Mouse (Mus musculus): ENCODE measurements around the gene Atxn1.

Atxn1 gene

DNA sequence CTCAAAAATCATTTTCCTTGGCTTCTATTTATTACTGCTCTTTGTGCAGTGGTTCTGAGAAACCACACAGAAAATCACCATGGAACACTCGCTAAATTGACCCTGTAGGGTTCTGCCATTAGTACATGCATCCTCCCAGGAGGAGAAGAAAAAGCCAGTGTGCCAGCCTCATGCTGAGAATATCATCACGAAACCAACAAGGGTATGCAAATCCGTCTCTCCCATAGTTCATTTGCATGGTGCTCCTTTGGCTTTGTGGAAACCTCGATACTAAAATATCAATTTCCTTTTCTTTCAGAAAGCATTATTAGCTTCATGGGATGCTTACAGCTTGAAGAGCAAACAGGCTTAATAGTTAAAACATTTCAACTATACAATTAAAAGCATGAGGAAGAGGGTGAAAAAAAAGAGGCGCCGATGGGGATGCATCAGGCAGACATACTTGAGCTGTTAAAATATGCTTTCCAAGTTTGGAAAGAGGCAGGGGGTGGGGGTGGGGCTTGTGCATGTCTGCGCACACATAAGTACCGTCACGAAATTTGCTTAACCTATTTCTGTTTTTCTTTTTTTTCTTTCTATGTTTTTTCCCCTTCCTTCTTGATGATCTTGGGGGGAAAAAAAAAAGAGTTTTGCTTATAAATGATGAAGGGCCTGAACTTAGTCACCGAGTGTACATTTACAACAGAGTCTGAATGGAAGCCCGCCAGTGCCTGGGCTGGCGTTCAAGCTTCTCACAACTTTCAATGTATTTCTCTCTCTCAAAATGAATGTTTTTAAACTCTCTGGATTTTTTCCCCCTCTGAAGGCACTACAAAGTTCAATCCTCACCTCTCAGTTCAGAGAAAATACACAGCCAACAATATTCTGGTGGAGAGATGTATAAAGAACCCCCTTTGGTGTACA lies 303.3 kb downstream of the Atxn1 start:
- peak; percentile 18 to 21 for DNase-seq

DNA sequence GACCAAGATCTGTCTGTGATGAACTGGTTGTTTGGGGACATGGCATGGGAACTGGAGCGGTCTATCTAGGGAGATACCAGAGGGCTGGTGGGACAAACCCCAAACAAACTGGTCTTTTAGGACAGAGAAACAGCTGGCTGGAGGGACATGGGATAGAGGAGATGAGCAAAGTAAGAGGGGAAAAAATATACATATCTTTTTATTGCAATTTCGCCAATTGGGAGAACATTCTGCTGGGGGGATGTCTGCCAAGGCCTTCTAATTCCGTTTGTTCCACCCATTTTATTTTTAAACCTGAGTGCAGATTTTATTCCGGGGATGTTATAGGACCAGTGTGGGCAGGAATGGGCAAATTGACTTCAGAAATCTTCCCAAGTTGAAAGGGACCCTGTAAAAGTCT lies 305.0 kb downstream of the Atxn1 start:
- no peak for DNase-seq

DNA sequence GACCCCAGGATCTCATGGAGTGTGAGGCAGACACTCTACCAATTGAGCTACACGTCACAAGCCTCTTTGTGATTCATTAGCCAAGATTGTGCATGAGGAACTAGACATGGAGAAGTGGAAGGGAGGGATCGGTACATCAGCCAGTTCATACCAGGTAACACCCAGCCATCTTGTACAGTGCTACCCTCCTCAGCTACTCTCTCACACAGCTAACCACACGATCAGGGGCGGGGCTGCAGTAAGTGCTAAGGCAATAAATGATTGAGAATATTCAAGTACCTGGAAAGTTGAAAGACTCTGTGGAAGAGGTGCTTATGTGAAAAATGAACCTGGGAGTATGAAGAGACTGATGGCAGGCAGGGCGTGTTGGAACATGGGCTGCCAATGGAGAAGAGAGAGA lies 306.5 kb downstream of the Atxn1 start:
- no peak for DNase-seq

DNA sequence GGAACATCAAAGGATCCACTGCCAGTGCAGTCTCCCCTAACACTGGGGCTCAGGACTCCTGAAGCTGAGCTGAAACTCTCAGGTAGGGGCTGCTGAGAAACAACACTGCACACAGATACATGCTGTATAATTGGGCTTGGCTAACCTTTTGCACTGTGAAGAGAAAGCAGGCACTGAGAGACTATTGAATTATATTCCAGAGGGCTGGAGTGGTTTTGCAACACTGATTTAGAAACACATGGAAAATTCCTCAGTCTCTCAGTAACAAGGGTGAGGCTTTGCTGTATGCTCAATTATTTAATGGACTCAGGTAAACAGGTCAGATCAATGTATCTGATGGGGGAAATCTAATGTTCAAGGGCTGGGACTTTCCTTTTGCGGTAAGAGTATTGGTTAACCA lies 307.6 kb downstream of the Atxn1 start:
- DNase-seq, result no peak

DNA sequence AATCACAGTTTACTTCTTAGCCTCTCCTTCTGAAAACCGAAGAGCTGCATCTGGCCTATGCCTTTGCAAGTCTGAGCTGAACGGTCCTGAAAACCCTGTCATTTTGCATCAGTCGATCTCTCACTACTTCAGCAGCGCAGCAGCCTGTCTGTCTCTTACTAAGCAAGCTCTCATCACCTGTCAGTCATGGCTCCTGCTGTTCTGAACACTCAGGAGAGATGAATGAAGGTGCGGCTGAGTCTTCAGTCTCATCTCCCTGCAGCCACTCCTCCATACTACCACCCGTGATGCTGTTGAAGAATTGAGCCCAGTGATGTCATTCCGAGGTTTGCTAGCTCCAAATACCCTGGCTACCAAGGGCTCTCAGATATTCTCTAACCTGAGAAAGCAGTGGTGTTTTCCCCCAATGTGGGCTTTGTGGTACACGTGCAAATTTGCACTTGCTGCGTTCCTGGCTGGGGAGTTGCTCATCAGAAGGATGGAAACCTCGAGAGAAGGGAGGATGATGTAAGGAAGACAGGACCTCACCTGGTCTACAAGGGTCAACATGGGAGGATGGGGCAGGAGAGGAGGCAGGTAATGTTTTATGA lies 313.1 kb downstream of the Atxn1 start:
- DNase-seq, result no peak

DNA sequence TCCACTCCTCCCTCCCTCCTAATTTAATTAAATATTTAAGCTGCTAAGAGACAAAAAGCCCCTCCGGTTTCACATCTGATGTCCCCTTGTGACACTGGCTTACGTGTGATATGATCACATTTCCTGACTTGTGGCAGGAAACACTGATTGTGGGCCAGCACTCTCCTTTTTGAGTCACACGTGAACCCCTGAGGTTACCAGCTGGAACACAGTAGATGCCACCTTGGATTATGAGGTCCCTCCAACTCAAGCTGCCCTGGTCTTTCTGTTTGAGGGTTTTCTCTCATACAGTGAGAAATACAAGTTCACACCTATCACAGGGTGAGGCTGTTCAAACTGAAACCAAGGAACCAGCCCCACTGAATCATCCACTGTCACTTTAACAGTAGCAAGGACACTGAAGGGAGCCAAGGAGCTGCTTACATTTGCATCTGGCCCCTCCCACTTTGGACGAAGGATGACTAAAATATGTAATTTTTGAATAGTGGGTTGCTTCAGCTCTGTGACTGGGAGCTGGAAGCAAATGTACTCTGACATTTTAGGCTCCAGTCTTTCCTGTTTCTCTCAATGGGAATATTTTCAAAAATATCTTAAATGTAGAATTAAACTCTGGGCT lies 315.5 kb downstream of the Atxn1 start:
- no peak for DNase-seq

DNA sequence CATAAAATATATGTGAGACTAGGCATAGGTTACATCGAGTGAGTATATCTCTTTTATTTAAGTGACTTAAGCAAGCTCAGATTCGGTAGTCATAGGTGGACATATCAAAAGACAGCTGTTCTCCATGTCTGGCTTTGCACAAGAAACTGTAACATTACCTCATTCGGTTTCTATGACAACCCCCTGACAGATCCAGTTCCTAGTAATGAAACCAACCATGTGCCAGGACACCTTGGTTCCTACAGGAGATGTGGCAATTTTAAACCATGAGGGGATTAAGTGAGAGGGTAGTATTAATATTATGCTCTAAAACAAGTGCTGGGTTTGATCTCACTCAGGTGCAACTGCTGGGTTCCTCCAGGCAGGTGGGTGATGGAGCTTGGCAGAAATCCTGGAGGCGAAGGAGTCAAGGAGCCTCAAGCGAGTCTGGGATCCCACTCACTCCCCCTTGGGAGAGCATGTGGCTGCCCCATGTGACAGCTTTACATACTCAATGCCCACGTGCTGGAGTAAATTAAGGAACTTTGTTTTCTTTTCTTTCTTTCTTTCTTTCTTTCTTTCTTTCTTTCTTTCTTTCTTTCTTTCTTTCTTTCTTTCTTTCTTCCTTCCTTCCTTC lies 320.9 kb downstream of the Atxn1 start:
- no peak for DNase-seq

DNA sequence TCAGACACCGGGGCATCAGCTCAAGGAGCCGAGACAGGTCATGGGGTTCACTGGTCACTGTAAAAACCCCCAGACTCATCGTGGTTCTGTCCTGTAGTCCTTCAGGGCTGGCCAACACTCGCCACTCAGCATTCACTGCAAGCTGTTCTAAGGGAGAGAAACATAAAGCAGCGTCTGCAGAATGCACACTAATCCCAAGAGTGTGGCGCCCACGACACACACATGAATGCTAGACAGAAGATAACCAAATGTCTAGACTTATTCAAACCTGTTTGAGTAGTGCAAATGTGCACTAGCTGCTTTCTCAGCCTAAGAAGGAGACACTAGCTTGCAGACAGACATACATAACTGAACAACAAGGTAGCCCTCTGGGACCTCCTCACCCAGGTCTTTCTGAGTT lies 321.9 kb downstream of the Atxn1 start:
- no peak for DNase-seq

DNA sequence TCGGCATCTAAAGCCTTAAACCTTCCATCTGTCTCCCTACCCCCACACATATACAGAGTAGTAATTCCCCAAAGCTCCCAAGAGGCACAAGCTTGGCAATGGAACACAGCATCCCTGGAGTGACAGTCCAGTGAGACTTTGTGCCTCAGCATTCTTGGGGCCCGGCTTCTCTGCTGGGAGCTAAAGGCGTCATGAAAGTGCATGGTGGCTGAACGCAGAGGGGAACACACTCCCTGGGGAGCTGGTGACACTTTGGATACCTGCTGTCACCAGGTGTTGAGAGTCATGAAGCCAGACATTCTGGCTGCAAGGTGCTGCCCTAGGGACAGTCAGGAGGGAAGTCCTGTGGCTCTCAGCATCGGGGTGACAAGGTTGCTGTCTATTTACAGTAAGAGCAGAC lies 324.4 kb downstream of the Atxn1 start:
- no peak for DNase-seq

DNA sequence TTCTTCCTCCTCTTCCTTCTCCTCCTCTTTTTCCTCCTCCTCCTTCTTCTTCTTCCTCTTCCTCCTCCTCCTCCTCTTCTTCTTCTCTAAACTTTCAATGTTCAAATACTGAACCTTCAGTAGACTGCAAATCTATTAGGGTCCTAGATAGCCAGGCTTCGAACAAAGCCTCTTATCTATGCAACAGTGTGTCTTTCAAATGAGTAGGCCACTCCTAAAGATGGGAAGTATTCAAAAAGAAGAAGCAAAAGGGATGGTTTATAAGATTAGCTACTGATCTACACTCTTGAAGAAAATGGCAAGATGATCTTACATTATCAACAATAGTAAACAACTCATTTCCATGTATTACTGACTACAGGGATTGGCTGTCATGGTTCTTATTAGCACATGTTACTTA lies 326.5 kb downstream of the Atxn1 start:
- DNase-seq, result no peak

DNA sequence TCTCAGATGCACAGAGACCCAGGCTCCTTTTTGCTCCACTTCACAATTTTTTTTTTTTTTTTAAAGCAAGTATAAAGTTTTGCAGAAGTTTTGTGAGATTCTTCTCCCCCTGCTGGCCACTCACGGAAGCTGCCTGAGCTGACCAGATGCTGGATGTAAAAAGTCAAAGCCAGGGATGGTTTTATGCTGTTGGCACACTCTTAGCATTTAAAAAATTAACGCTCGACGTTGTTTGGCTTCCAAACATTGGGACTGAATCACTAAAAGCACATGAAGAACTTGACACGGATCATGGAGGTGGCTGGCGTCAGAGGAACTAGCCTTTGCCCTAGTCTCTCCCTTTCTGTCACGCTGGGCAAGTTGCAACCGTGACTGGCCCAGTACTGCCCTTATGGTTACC lies 327.5 kb downstream of the Atxn1 start:
- peak; percentile 80 to 85 for DNase-seq

DNA sequence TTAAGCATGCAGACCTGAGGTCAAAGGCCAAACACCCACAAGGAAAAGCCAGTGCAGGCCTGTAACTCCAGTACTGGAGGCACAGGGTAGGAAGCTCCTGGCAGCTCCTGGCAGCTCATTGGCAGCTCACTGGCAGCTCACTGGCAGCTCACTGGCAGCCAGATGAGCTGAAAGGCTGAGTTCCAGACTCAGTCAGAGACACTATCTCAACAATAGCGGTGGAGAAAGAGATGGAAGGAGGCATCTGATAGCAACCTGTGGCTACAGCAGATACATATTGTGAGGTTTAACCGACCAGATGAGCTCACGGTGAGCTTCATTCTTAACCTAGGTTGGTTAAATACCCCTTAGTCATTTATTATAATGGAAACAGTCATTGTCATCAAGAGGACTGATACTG lies 328.4 kb downstream of the Atxn1 start:
- DNase-seq, result no peak

DNA sequence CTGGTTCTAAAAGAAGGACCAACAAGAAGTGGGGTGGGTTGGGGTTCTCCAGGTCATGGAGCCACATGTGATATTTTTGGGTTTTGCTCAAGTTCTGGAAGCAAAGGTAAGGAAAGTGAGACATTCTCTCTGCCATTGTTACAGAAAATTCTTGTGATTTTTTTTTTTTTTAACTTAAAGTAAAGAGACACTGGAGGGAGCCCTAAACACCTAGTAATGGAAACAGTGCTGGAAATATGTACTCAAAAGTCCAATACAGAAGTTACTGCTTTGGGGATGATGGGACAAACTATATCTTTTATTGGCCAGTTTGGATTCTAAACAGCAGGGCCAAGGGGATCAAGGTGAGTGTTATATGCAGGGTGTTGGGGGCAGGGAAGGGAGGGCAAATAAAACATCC lies 330.9 kb downstream of the Atxn1 start:
- no peak for DNase-seq

DNA sequence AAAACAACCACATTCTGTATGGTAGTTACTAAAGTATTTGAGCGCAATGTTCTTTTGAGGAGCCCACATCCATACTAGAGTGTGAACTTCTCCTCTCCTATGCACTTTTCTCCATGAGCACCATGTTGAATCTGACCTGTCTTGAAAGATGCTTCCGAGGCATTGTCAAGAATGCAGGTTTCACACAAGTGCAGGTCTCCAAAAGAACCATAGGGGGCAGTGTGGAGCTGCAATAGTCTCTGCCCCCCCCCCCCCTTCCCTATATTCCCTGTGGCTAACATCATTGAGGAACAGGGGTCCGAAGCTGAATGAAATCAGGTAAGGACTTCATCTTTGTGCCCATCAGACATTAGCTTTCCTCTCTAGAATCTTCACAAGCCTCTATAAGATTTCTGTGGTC lies 332.7 kb downstream of the Atxn1 start:
- no peak for DNase-seq

DNA sequence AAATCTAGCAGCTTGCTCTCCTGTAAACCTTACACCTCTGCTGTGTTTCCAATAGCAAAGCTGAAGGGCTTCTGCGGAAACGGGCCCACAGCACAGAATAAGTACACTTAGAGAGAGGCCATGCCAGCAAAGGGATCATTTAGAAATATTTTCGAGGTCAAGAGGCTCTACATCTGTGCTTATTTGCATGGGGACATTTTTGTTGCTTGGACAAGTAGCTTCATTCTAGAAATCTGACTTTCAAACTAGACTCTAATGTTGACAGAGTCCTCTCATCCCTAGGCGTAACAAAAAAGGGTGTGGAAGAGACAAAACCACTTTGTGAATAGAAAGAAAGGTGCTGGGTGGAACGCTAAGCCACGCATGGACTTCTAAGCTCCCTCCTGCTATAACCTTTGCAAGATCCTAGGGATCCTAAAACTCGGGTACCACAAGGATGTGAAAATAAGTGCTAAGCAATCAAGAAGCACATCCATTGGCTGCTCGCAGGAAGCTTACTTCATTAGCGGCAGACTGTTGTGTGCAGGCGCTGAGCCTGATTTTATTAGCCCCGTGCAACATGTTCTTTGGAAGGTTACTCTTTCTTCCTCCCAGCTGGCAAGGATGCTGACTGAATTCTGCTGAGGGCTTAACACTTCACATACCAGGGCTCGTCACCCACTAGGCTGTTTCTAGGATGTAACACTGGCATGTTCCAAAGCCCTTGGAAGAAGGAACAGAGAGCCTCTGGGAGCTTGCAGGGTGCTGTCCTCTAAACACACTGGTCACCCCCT lies 334.1 kb downstream of the Atxn1 start:
- DNase-seq, result no peak

DNA sequence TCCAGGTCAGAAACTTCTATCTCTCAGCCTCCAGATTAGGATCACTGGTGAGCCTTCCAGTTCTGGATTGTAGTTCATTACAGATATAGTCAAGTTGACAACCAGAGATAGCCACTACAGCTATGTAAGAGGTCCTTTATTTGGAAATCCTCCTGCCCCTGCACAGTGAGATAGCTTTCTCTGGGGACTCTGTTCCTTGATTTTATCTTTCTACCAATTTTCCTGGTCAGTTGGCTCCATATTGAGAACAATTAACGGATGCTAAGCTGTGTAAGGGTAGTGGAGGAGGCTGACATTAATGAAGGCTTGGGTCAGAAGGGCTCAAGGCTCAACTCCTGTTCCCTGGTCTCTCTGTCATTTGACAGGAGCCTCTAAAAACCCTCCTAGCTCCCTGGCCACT lies 335.1 kb downstream of the Atxn1 start:
- no peak for DNase-seq

DNA sequence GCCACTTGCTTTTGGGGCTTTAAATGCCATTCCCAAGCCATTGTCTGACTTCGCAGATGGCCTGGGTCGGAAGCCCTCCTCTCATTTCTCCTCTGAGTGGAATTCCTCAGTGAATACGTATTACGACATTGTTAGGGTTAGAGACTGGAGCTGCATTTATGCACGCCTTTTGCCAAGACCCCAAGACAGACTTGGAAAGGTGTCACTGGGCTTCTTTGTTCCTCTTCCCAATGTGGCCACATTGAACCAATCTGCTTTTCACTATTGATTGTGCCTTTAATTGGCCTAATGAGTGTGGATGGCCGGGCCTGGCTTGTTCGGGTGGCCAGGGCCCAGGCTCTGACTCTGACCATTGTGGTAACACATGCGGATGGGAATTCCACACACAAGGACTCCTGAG lies 336.5 kb downstream of the Atxn1 start:
- DNase-seq, result no peak

DNA sequence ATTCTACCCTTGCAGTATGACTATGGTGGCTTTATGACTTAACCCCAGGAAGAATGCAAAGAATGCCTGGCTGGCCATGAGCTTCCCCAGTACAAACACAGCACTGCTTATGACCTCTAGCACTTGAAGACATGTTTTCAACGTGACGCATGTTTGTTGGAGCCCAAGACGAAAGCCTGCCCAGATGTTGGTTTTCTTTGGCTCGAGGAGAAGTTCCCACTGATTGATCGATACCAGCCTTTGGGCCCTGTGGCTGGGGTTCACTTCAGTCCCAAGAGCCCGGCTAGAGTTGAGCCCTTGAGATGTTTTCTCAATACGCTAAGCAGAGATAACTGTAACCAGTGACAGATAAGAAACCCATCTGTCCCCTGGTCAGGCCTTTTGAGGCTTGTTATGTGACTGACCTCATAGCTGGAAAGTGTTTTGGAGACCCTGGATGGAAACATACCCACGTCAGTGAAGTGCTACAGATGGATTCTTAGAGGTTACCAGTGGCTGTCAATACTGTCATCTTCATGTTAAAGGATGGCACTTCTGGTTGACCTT lies 337.5 kb downstream of the Atxn1 start:
- DNase-seq, result peak; percentile 25 to 52

DNA sequence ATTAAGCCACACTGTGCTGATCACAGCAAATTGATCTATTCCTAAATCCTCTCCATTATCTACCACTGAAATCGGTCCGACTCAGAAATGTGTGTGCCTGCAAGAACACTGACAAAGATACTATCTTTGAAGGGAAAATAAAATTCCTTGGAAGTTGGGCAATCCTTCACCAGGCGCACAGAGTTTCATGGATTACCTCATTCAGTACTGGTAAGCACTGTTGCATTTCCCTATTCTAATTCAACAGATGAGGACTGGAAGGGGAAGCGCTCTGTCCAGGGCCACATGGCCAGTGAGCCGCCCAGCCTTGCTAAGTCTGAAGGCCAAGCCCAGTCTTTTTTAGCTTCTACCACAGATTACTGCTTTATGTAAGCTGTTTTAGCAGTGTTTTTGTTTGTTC lies 339.1 kb downstream of the Atxn1 start:
- DNase-seq, result no peak

DNA sequence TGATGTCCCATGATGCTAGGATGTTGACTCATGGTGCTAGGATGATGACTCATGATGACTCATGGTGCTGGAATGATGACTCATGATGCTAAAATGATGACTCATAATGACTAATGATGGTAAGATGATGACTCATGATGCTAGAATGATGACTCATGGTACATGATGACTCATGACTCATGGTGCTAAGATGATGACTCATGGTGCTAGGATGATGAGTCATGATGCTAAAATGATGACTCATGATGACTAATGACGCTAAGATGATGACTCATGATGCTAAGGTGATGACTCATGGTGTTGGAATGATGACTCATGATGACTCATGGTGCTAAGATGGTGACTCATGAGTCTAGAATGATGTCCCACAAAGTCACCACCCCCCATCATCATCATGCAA lies 341.0 kb downstream of the Atxn1 start:
- DNase-seq, result no peak

DNA sequence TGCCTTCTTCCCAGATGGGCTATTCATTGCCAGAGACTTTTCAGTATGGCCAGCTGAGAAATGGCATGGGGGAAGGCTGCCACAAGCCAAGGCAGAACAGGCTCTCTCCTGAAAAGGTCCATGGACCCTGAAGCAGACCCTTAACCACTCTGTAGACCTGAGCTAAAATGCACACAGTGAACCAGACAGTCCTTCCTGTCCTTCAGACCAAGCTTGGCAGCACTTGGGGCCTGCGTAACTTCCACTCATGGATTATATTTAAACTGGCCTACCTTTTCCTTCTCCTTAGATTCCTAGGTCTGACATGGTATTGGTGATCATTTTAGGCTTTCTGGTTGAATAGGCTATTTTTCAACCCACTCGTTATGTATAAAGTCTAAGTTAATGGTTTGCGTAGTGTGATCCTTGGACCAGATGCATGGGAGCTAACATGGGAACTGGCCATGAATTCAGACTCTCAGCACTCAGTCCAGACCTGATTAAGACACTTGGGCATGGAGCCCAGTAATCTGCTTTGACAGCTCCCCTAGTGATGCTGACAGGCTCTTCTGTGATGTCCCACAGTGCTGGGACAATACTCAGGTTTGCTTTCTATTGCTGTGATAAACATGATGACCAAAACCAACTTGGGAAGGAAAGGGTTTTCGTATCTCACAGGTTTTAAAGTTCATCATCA lies 341.8 kb downstream of the Atxn1 start:
- no peak for DNase-seq

DNA sequence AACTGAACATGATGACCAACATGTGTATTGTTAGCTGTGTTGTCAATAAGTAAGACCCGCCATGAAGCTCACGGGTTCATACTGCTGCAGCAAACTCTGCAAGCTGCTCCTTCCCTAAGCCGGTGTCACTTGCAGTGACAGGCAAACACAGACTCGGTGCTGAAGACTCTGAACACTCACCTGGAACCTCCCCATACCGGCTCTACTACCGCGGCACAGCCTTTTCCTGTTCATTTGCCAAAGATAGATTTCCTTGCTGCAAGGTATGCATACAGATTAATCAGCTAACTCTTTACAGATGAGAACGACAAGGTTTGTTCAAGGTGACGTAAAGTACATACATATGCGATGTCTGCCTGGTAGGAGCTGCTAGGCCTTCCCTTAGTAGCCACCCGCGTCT lies 344.1 kb downstream of the Atxn1 start:
- no peak for DNase-seq
